Mouse (Mus musculus) layer of hippocampus, adult 9-11 months (tissue): ENCODE measurements at regions not wholly inside any gene's neighbourhood (a gene's known extent, or its start where the extent isn't known, plus 50 kb on each side); places are given as distances from the start of the nearest gene placed in this dataset.
"Not testable (repeated sequence)": the region's sequence is repeated elsewhere in the genome, so short reads cannot be mapped to it uniquely, and the experiment has no call there.

Experiments used
- DNase-seq: peaks from one replicate; pipeline ENCODE4 v3.0.0; 2022

GRCm38 (mm10) chr4:81573771-81574170, 131.2 kb upstream of the Mpdz start:
- no peak for DNase-seq

- DNase-seq: no peak
Measured at GRCm38 (mm10) chr4:81570736-81571135, 128.1 kb upstream of the Mpdz start.

GRCm38 (mm10) chr4:81569531-81569930, 126.9 kb upstream of the Mpdz start:
- no peak for DNase-seq

- no peak for DNase-seq
Measured at GRCm38 (mm10) chr4:81568404-81568803, 125.8 kb upstream of the Mpdz start.

GRCm38 (mm10) chr4:81567928-81568327, 125.3 kb upstream of the Mpdz start:
- DNase-seq: peak; percentile 62

- no peak for DNase-seq
Measured at GRCm38 (mm10) chr4:81566526-81566925, 123.9 kb upstream of the Mpdz start.

GRCm38 (mm10) chr4:81565422-81566395, 123.1 kb upstream of the Mpdz start:
- no peak for DNase-seq

GRCm38 (mm10) chr4:81564446-81564845, 121.8 kb upstream of the Mpdz start:
- no peak for DNase-seq

GRCm38 (mm10) chr4:81563574-81563973, 121.0 kb upstream of the Mpdz start:
- peak; percentile 55 for DNase-seq

GRCm38 (mm10) chr4:81561453-81561852, 118.8 kb upstream of the Mpdz start:
- no peak for DNase-seq

- no peak for DNase-seq
Measured at GRCm38 (mm10) chr4:81550816-81551215, 108.2 kb upstream of the Mpdz start.

- DNase-seq: no peak
Measured at GRCm38 (mm10) chr4:81550256-81550655, 107.6 kb upstream of the Mpdz start.

GRCm38 (mm10) chr4:81540496-81540895, 97.9 kb upstream of the Mpdz start:
- peak; percentile 68 for DNase-seq

GRCm38 (mm10) chr4:81539551-81539950, 96.9 kb upstream of the Mpdz start:
- peak; percentile 75 for DNase-seq

GRCm38 (mm10) chr4:81536795-81537194, 94.2 kb upstream of the Mpdz start:
- DNase-seq: no peak

- no peak for DNase-seq
Measured at GRCm38 (mm10) chr4:81530546-81530945, 87.9 kb upstream of the Mpdz start.

- not testable (repeated sequence) for DNase-seq
Measured at GRCm38 (mm10) chr4:81519151-81519550, 76.5 kb upstream of the Mpdz start.

GRCm38 (mm10) chr4:81514547-81514946, 71.9 kb upstream of the Mpdz start:
- DNase-seq: no peak

- no peak for DNase-seq
Measured at GRCm38 (mm10) chr4:81512396-81512795, 69.8 kb upstream of the Mpdz start.

- no peak for DNase-seq
Measured at GRCm38 (mm10) chr4:81508776-81509175, 66.2 kb upstream of the Mpdz start.

GRCm38 (mm10) chr4:81506841-81507240, 64.2 kb upstream of the Mpdz start:
- no peak for DNase-seq

GRCm38 (mm10) chr4:81506306-81506705, 63.7 kb upstream of the Mpdz start:
- no peak for DNase-seq

GRCm38 (mm10) chr4:81505096-81505495, 62.5 kb upstream of the Mpdz start:
- no peak for DNase-seq

GRCm38 (mm10) chr4:81503941-81504340, 61.3 kb upstream of the Mpdz start:
- no peak for DNase-seq

- DNase-seq: no peak
Measured at GRCm38 (mm10) chr4:81501802-81502201, 59.2 kb upstream of the Mpdz start.
